Mouse (Mus musculus) liver, embryonic 14.5 days (tissue): Measurements from ENCODE around the gene Duoxa2. TPM values are rescaled to one million over a fixed set of nuclear protein-coding genes. Genes with fewer than 3 reads are reported as not detected.
A peak's percentile ranks its signal among the peaks of the same experiment; 100 is the strongest.

Experiments used
- ATAC-seq: fragments of 200-750 bp; cut with Nextera tagmentation; 2 replicates; pipeline ENCODE4 v1.8.0; 2017; ENCODE audit warnings: moderate number of reproducible peaks, mild to moderate bottlenecking, moderate library complexity; ENCODE audit not compliant: insufficient read depth
- DNase-seq, 3 experiments: peaks; one replicate each; pipeline ENCODE4 v3.0.0-alpha.2; 2012 to 2013; ENCODE audit warnings: low read depth in 3 of 3, low spot score in 3 of 3
- H3K27ac ChIP-seq: fragments of 300-500 bp; sonication (generic); 2 replicates; pipeline ENCODE4 v1.5.1; 2014; ENCODE audit warnings: moderate library complexity, mild to moderate bottlenecking, control low read depth, inconsistent platforms
- H3K27me3 ChIP-seq: fragments of 300-500 bp; sonication (generic); 2 replicates; pipeline ENCODE4 v1.6.1; 2014; ENCODE audit warnings: mild to moderate bottlenecking, low read length, moderate library complexity; ENCODE audit not compliant: control insufficient read depth, insufficient read depth
- H3K36me3 ChIP-seq: fragments of 300-500 bp; sonication (generic); replicated peaks from 2 replicates; pipeline ENCODE4 v1.6.1; 2014; ENCODE audit warnings: low read depth; ENCODE audit not compliant: control insufficient read depth, insufficient read depth
- H3K4me1 ChIP-seq, 2 experiments: fragments of 200-500 bp in 1 of 2; fragments of 300-500 bp in 1 of 2; sonication (generic) in 1 of 2; replicated peaks; 2 replicates each; pipeline ENCODE4 v1.6.1; 2012 to 2014; ENCODE audit warnings: antibody characterized with exemption in 1 of 2, inconsistent platforms in 1 of 2, low read length in 1 of 2; ENCODE audit not compliant: control insufficient read depth in 2 of 2, insufficient read depth in 2 of 2
- H3K4me2 ChIP-seq: fragments of 300-500 bp; sonication (generic); 2 replicates; pipeline ENCODE4 v1.6.1; 2014; ENCODE audit warnings: low read depth, mild to moderate bottlenecking, control low read depth, moderate library complexity
- H3K4me3 ChIP-seq, 2 experiments: fragments of 200-500 bp in 1 of 2; fragments of 300-500 bp in 1 of 2; sonication (generic) in 1 of 2; 2 replicates each; pipeline ENCODE4 v1.5.1; 2012 to 2014; ENCODE audit warnings: low read depth in 2 of 2, low read length in 2 of 2, mild to moderate bottlenecking in 2 of 2, control low read depth in 1 of 2, inconsistent platforms in 1 of 2, moderate library complexity in 1 of 2; ENCODE audit not compliant: insufficient read depth in 1 of 2
- H3K9ac ChIP-seq: fragments of 300-500 bp; sonication (generic); replicated peaks from 2 replicates; pipeline ENCODE4 v1.6.1; 2014; ENCODE audit warnings: mild to moderate bottlenecking, control low read depth, moderate library complexity
- H3K9me3 ChIP-seq: fragments of 300-500 bp; sonication (generic); 2 replicates; pipeline ENCODE4 v1.6.1; 2016; ENCODE audit warnings: low read length, mixed read lengths; ENCODE audit not compliant: control insufficient read depth
- CTCF ChIP-seq: IDR thresholded peaks from 2 replicates; pipeline ENCODE4 v1.5.1; 2016; ENCODE audit warnings: antibody characterized with exemption, low read depth, control low read depth
- EP300 ChIP-seq: IDR thresholded peaks from 2 replicates; pipeline ENCODE4 v1.6.1; 2016; ENCODE audit warnings: antibody characterized with exemption, low read depth
- WGBS: fragments of 180-500 bp; shearing (Covaris S2); extraction: QIAGEN DNeasy Blood & Tissue Kit; methylation state at CpG from one replicate; pipeline ENCODE4 v1.1.7; 2014; ENCODE audit not compliant: insufficient replicate concordance; 5-methylcytosine and 5-hydroxymethylcytosine counted together
- polyA plus RNA-seq, 2 experiments: library from polyadenylated mRNA; depleted of rRNA in 1 of 2; stranded (reverse) in 1 of 2; unstranded in 1 of 2; fragments of >200 nt; fragmentation: Nextera tagmentation in 1 of 2; extraction: Ambion mirVana in 1 of 2; gene quantifications; 2 replicates each; pipeline versions ENCODE4 v1.2.1 to v1.2.3; 2012 to 2014

Gene Duoxa2
- polyA plus RNA-seq (2012; rRNA removed) (not detected in 2 replicates), polyA plus RNA-seq (2014; fragmentation: Nextera tagmentation; extraction: Ambion mirVana) (not detected in 2 replicates)

DNA sequence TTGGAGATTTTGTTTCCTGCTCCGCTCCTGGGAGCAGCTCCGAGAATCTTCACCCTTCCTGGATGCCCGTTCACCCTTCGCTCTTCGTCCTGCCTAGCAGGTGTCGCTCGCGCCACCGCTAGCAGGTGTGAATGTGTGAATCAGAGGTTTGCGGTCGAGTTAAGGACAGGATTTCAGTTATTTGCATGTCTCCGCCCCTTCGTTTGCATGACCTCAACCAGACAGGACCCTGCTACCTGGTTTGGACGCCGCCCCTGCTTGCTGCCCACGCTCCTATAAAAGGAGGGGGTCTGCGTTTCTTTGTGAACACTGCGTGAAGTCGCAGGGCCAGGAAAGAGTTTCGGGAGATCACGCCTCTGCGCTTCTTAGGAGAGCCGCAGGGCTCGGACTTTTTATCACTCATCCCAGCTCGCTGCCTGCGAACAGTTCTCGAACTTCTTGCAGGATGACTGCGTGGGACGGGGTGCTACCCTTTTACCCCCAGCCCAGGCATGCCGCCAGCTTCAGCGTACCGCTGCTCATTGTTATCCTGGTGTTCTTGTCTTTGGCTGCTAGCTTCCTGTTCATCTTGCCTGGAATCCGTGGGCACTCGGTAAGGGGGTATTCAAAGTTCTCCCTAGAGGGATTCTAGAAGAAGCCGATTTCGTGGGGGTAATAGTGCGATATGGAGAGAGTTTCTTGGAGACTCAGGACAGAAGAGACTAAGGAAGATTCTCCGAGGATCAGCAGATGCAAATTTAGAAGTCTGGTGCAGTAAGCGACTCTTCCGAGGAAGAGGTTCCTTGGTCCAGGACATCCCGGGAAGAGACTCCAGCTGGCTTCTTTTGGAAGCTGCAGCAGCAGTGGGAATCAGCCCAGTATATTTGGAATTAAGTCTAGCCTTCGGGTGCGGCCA lies at the start of gene Duoxa2:
Duoxa2 (plus strand) TSS at position 305 of the 895 bp plus-strand sequence.
- Histone ChIP-seq H3K9me3 (no peaks in the 10 kb centered on the region), H3K27ac (no peak within 1 kb of the TSS), H3K4me1 (0 out of 4 replicates have a peak, but pooled peaks cover 0 to 2% of the 10 kb centered on the region in 2 experiments), H3K9ac (no peak within 1 kb of the TSS), H3K36me3 (no peaks in the 10 kb centered on the region), H3K4me3 (no peak within 1 kb of the TSS), H3K4me2 (peak within 1 kb of the TSS; percentile 41), H3K27me3 (peaks cover 83% of the 10 kb centered on the region)
- WGBS: 2% methylated on average over 43 of the region's 43 CpGs
- no peak for TF ChIP-seq EP300
- TF ChIP-seq CTCF: no peak
- ATAC-seq (no peak), DNase-seq (no peak)

DNA sequence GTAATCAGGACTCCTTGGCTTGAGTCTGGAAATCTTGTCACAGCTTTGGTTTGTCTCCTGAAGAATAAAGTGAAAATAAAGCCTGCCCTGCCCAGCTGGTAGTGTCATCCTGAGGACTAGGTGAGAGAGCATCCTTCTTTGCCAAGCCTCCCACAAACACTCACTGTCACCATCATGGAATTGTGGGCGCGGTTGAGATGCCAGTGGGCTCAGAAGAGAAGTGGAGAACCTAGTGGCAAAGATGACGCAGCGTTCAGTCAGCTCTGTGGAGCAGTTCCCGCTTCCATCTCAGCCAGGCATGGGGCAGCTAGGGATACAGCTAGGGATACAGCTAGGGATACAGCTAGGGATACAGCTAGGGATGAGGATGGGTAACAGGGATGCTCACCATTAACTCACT lies 42.7 kb upstream of the Duoxa2 start:
- H3K4me1 ChIP-seq: no peaks in the 10 kb centered on the region
- H3K4me3 ChIP-seq: no peak overlapping the region
- H3K9ac ChIP-seq: no peak overlapping the region
- DNase-seq: no peak
- peaks cover 33% of the 10 kb centered on the region for H3K36me3 ChIP-seq
- no peak overlapping the region for H3K4me2 ChIP-seq
- no peaks in the 10 kb centered on the region for H3K27me3 ChIP-seq
- 89% methylated on average over 5 of the region's 5 CpGs for WGBS
- no peak overlapping the region for H3K27ac ChIP-seq
- no peaks in the 10 kb centered on the region for H3K9me3 ChIP-seq
- TF ChIP-seq CTCF: no peak
- no peak for TF ChIP-seq EP300
- ATAC-seq: no peak

DNA sequence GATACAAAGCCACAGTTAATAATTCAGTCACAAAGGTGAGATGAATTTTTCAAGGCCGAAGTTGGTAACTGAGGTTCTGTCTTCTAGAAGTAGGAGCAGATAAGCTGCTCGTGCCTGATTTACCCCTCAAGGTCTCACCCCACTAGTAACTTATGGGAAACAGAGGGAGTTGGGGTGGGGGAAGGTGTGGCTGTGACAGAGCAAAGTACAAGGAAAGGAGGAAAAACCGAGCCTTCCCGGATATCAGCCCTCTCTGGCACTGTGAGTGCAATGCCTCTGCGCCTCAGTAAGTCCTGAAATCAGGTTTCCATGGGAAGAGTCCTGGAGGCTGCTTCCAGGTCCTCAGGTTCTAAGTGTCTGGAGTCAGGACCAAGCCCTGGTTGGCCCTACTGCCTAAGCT lies 38.0 kb upstream of the Duoxa2 start:
- Histone ChIP-seq H3K9me3 (no peaks in the 10 kb centered on the region), H3K27me3 (no peaks in the 10 kb centered on the region), H3K36me3 (peaks cover 22% of the 10 kb centered on the region), H3K4me1 (no peaks in the 10 kb centered on the region), H3K4me3 (no peak overlapping the region), H3K9ac (no peak overlapping the region), H3K27ac (no peak overlapping the region), H3K4me2 (no peak overlapping the region)
- DNase-seq (no peak), ATAC-seq (no peak)
- TF ChIP-seq EP300 (no peak), CTCF (no peak)
- 73% methylated on average over 5 of the region's 5 CpGs for WGBS

DNA sequence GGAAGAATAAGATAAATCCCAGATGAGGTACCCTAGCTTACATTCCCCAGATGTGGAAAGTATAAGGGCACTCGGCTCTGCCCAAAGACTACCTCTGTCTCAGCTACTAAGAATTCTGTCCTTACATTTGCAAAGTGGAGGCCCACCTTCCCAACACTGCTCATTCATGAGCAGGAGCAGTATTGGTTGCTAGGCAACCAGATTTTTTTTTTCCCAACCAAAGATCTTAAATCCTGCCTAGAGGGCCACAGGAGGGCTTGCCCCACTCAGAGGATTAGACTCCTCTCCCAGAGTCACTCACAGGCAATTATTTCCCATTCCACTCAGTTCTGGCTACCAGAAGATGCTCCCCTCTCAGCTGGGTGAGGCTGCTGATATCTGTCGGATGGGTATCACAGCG lies 34.0 kb upstream of the Duoxa2 start:
- H3K9ac ChIP-seq: no peak overlapping the region
- 82% methylated on average over 3 of the region's 3 CpGs for WGBS
- no peak overlapping the region for H3K4me2 ChIP-seq
- peaks cover 6% of the 10 kb centered on the region for H3K36me3 ChIP-seq
- no peak for ATAC-seq
- H3K9me3 ChIP-seq: no peaks in the 10 kb centered on the region
- no peak overlapping the region for H3K27ac ChIP-seq
- TF ChIP-seq EP300 (no peak), CTCF (no peak)
- H3K27me3 ChIP-seq: no peaks in the 10 kb centered on the region
- peaks cover 0 to 2% of the 10 kb centered on the region in 2 experiments; a peak in 1 of 4 replicates for H3K4me1 ChIP-seq
- no peak for DNase-seq
- H3K4me3 ChIP-seq: no peak overlapping the region

DNA sequence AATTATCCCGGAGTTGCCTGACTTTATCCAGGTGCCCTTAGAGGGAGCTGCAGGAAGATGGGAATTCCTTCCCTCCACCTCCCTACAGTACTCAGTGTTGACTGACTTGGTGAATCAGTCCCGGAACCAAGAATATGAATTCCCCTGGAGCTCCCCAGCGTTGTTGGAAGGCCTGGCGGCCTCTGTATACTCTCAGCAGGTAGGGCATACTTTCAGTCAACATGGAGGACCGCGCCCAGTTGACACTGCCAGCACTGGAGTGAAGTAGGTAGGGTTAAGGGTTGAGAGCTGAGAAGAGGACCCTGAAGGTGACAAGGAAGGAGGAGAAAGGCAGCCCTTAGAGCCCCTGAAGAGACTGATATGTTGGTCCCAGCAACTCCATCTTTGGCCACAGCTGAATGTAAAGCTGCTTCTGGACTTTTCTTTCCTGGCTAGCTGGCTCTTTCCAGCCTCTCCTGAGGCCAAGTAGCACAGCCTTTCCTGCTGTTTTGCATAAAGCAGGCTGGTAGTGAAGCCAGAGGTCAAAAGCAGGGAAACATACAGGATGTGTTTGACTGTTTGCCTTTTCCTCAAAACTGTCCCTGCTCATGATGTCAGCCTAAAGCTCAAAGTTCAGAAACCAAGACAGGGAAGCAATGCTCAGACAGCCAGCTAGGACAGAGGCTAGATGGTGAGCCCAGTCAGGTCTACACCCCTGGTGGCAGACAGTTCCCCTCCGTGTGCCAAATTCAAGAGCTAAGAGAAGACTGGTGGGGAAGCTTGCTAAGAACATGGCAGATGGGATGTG lies 32.1 kb upstream of the Duoxa2 start:
- H3K9me3 ChIP-seq: no peaks in the 10 kb centered on the region
- no peak overlapping the region for H3K27ac ChIP-seq
- H3K9ac ChIP-seq: no peak overlapping the region
- H3K4me3 ChIP-seq: no peak overlapping the region
- no peak overlapping the region for H3K4me2 ChIP-seq
- TF ChIP-seq CTCF (no peak), EP300 (no peak)
- peaks cover 0 to 2% of the 10 kb centered on the region in 2 experiments; a peak in 2 of 4 replicates for H3K4me1 ChIP-seq
- H3K27me3 ChIP-seq: no peaks in the 10 kb centered on the region
- H3K36me3 ChIP-seq: peaks cover 4% of the 10 kb centered on the region; the same call in 1 of the 2 replicates
- WGBS: 75% methylated on average over 7 of the region's 7 CpGs
- ATAC-seq (peak; percentile 35; the same call in 1 of the 2 replicates), DNase-seq (no peak)
